Mouse (Mus musculus) liver, postnatal 0 days (tissue): ENCODE measurements around the gene Rps6ka5. TPM values are rescaled to one million over a fixed set of nuclear protein-coding genes. Genes with fewer than 3 reads are reported as not detected.

ENCODE experiments used
- ATAC-seq: fragments of 200-750 bp; cut with Nextera tagmentation; 2 replicates; pipeline ENCODE4 v1.8.0; 2017; ENCODE audit warnings: mild to moderate bottlenecking, moderate library complexity
- DNase-seq: peaks from one replicate; pipeline ENCODE4 v3.0.0-alpha.2; 2016
- H3K27ac ChIP-seq: fragments of 300-500 bp; sonication (generic); 2 replicates; pipeline ENCODE4 v1.5.1; 2014; ENCODE audit warnings: antibody characterized with exemption, moderate library complexity, mild to moderate bottlenecking, low read depth
- H3K27me3 ChIP-seq: fragments of 300-500 bp; sonication (generic); 2 replicates; pipeline ENCODE4 v1.6.1; 2014; ENCODE audit warnings: low read length, control low read depth, mixed read lengths; ENCODE audit not compliant: insufficient read depth
- H3K36me3 ChIP-seq: fragments of 300-500 bp; sonication (generic); replicated peaks from 2 replicates; pipeline ENCODE4 v1.6.1; 2014; ENCODE audit warnings: mild to moderate bottlenecking, control low read depth, low read length, moderate library complexity, mixed read lengths; ENCODE audit not compliant: insufficient read depth
- H3K4me1 ChIP-seq: fragments of 300-500 bp; sonication (generic); 2 replicates; pipeline ENCODE4 v1.6.1; 2014; ENCODE audit warnings: antibody characterized with exemption, mild to moderate bottlenecking, control low read depth; ENCODE audit not compliant: insufficient read depth
- H3K4me2 ChIP-seq: fragments of 300-500 bp; sonication (generic); 2 replicates; pipeline ENCODE4 v1.6.1; 2014; ENCODE audit warnings: low read depth, mild to moderate bottlenecking, low read length, moderate library complexity, mixed read lengths
- H3K4me3 ChIP-seq: fragments of 300-500 bp; sonication (generic); 2 replicates; pipeline ENCODE4 v1.5.1; 2014; ENCODE audit warnings: low read depth, low read length
- H3K9ac ChIP-seq: fragments of 300-500 bp; sonication (generic); replicated peaks from 2 replicates; pipeline ENCODE4 v1.6.1; 2014; ENCODE audit warnings: mild to moderate bottlenecking, moderate library complexity
- H3K9me3 ChIP-seq: fragments of 300-500 bp; sonication (generic); 2 replicates; pipeline ENCODE4 v1.6.1; 2016; ENCODE audit warnings: mild to moderate bottlenecking, control low read depth, low read length, mixed read lengths
- CTCF ChIP-seq: sonication (generic); IDR thresholded peaks from 2 replicates; pipeline ENCODE4 v1.5.1; 2016; ENCODE audit warnings: antibody characterized with exemption, low read depth
- EP300 ChIP-seq: IDR thresholded peaks from 2 replicates; pipeline ENCODE4 v1.6.1; 2016; ENCODE audit warnings: antibody characterized with exemption, low read depth, mild to moderate bottlenecking
- WGBS: fragments of 180-500 bp; shearing (Covaris S2); extraction: QIAGEN DNeasy Blood & Tissue Kit; methylation state at CpG from one replicate; pipeline ENCODE4 v1.1.7; 2014; ENCODE audit not compliant: insufficient replicate concordance; 5-methylcytosine and 5-hydroxymethylcytosine counted together
- polyA plus RNA-seq: library from polyadenylated mRNA; unstranded; fragments of >200 nt; fragmentation: Nextera tagmentation; extraction: Ambion mirVana; gene quantifications from 2 replicates; pipeline ENCODE4 v1.2.1, GENCODE M21; 2015

Rps6ka5 gene
- polyA plus RNA-seq, 1 experiment from 2014 or later = 1.6 TPM

- TF ChIP-seq CTCF (no peak), EP300 (no peak)
- H3K4me1 ChIP-seq = peaks cover 13% of the 10 kb centered on the region
- ATAC-seq (peak; percentile 60; the same call in 1 of the 2 replicates), DNase-seq (no peak)
- 60% methylated on average over 1 of the region's 1 CpGs for WGBS
- no peaks in the 10 kb centered on the region for H3K9me3 ChIP-seq
- H3K4me2 ChIP-seq = no peak overlapping the region
- H3K4me3 ChIP-seq = no peak overlapping the region
- H3K36me3 ChIP-seq = no peaks in the 10 kb centered on the region
- H3K9ac ChIP-seq = no peak overlapping the region
- no peak overlapping the region for H3K27ac ChIP-seq
- no peaks in the 10 kb centered on the region for H3K27me3 ChIP-seq
Observed at GRCm38 (mm10) chr12:100505484-100505883, 221.3 kb downstream of the Rps6ka5 start.

- Histone ChIP-seq H3K9me3 (no peaks in the 10 kb centered on the region), H3K4me2 (no peak overlapping the region), H3K27ac (no peak overlapping the region), H3K27me3 (no peaks in the 10 kb centered on the region), H3K36me3 (no peaks in the 10 kb centered on the region), H3K4me1 (peaks cover 13% of the 10 kb centered on the region), H3K9ac (no peak overlapping the region), H3K4me3 (no peak overlapping the region)
- DNase-seq = no peak
- 86% methylated on average over 2 of the region's 2 CpGs for WGBS
- no peak for ATAC-seq
- TF ChIP-seq EP300 (no peak), CTCF (no peak)
Observed at GRCm38 (mm10) chr12:100504585-100504984, 222.2 kb downstream of the Rps6ka5 start.

- Histone ChIP-seq H3K27me3 (no peaks in the 10 kb centered on the region), H3K9me3 (no peaks in the 10 kb centered on the region), H3K4me3 (no peak overlapping the region), H3K36me3 (peaks cover 8% of the 10 kb centered on the region; the same call in 1 of the 2 replicates), H3K27ac (no peak overlapping the region), H3K9ac (no peak overlapping the region), H3K4me1 (peaks cover 13% of the 10 kb centered on the region), H3K4me2 (no peak overlapping the region)
- no peak for TF ChIP-seq EP300
- TF ChIP-seq CTCF = no peak
- ATAC-seq (no peak), DNase-seq (no peak)
- 79% methylated on average over 4 of the region's 4 CpGs for WGBS
Observed at GRCm38 (mm10) chr12:100503659-100504058, 223.1 kb downstream of the Rps6ka5 start.

GRCm38 (mm10) chr12:100502544-100502943, 224.2 kb downstream of the Rps6ka5 start:
- ATAC-seq = no peak
- H3K27ac ChIP-seq = no peak overlapping the region
- H3K4me2 ChIP-seq = no peak overlapping the region
- no peak overlapping the region for H3K9ac ChIP-seq
- DNase-seq = no peak
- H3K27me3 ChIP-seq = no peaks in the 10 kb centered on the region
- H3K36me3 ChIP-seq = peaks cover 8% of the 10 kb centered on the region
- peaks cover 13% of the 10 kb centered on the region for H3K4me1 ChIP-seq
- no peaks in the 10 kb centered on the region for H3K9me3 ChIP-seq
- H3K4me3 ChIP-seq = no peak overlapping the region
- no peak for TF ChIP-seq CTCF
- no peak for TF ChIP-seq EP300
- 77% methylated on average over 3 of the region's 3 CpGs for WGBS

GRCm38 (mm10) chr12:100501261-100501660, 225.5 kb downstream of the Rps6ka5 start:
- DNase-seq (peak; percentile 26), ATAC-seq (peak; percentile 15; the same call in 1 of the 2 replicates)
- peaks cover 13% of the 10 kb centered on the region for H3K4me1 ChIP-seq
- H3K27ac ChIP-seq = peak overlapping the region; percentile 52; the same call in 1 of the 2 replicates
- H3K27me3 ChIP-seq = no peaks in the 10 kb centered on the region
- no peak overlapping the region for H3K4me3 ChIP-seq
- H3K9me3 ChIP-seq = no peaks in the 10 kb centered on the region
- no peak overlapping the region for H3K4me2 ChIP-seq
- 38% methylated on average over 4 of the region's 4 CpGs for WGBS
- no peak for TF ChIP-seq EP300
- TF ChIP-seq CTCF = no peak
- no peak overlapping the region for H3K9ac ChIP-seq
- H3K36me3 ChIP-seq = peaks cover 12% of the 10 kb centered on the region

- TF ChIP-seq CTCF (no peak), EP300 (no peak)
- H3K36me3 ChIP-seq = peaks cover 15% of the 10 kb centered on the region
- H3K27me3 ChIP-seq = no peaks in the 10 kb centered on the region
- no peak for ATAC-seq
- H3K4me3 ChIP-seq = no peak overlapping the region
- H3K9me3 ChIP-seq = no peaks in the 10 kb centered on the region
- no peak overlapping the region for H3K4me2 ChIP-seq
- H3K4me1 ChIP-seq = peaks cover 8% of the 10 kb centered on the region
- H3K27ac ChIP-seq = no peak overlapping the region
- WGBS = 72% methylated on average over 13 of the region's 13 CpGs
- DNase-seq = no peak
- no peak overlapping the region for H3K9ac ChIP-seq
Observed at GRCm38 (mm10) chr12:100499469-100499868, 227.3 kb downstream of the Rps6ka5 start.

Other genes with a start within 250 kb of the Rps6ka5 start
- 2.2 and 3.3 TPM in 2 replicates for gene Ttc7b, start 206.2 kb downstream of the Rps6ka5 start, polyA plus RNA-seq
- 1.8 and 1.9 TPM in 2 replicates for gene Dglucy, start 52.1 kb upstream of the Rps6ka5 start, polyA plus RNA-seq
- gene Gpr68, start 181.2 kb upstream of the Rps6ka5 start, polyA plus RNA-seq = 0.12 and 0.33 TPM in 2 replicates